Mouse (Mus musculus) activated CD4-positive, CD25-positive, alpha-beta regulatory T cell, adult 4 months (primary cell): ENCODE measurements around the gene Phkg2. TPM values are rescaled to one million over a fixed set of nuclear protein-coding genes. Genes with fewer than 3 reads are reported as not detected.
"Not testable (repeated sequence)": the region's sequence is repeated elsewhere in the genome, so short reads cannot be mapped to it uniquely, and the experiment has no call there.

Experiments
- ATAC-seq: one replicate; pipeline ENCODE4 v1.8.0; 2017
- polyA plus RNA-seq, 2 experiments: library from polyadenylated mRNA; unstranded; fragments of 100-300 nt; shearing (Covaris generic); gene quantifications; one replicate each; pipeline ENCODE4 v1.2.1; 2017

Gene Phkg2
- polyA plus RNA-seq, 2 experiments from 2014 or later: 73.7 to 85.5 TPM

DNA sequence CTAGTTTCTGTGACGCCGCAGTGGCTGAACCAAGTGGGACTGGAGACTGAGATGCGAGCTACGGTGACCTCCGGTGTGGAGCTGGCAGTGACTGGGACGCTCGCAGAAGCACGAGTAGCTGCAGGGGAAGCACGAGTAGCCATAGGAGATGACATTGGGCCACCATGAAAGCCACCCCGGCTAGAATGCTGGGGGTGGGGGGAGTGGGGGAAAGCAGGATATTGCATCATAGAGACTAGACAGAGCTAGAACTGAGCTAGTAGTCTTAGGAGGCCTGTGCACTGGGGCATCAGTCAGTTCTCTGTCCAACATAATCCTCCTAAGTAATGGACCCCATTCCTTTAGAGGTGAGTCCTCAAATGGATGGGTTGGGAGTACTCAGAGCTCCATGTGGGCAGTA lies 31.1 kb downstream of the Phkg2 start:
- no peak for ATAC-seq

GRCm38 (mm10) chr7:127607150-127607549 lies 34.0 kb downstream of the Phkg2 start:
- ATAC-seq: no peak

- no peak for ATAC-seq
Measured at GRCm38 (mm10) chr7:127611011-127611410, 37.9 kb downstream of the Phkg2 start.

- no peak for ATAC-seq
Measured at GRCm38 (mm10) chr7:127611561-127611960, 38.4 kb downstream of the Phkg2 start.

DNA sequence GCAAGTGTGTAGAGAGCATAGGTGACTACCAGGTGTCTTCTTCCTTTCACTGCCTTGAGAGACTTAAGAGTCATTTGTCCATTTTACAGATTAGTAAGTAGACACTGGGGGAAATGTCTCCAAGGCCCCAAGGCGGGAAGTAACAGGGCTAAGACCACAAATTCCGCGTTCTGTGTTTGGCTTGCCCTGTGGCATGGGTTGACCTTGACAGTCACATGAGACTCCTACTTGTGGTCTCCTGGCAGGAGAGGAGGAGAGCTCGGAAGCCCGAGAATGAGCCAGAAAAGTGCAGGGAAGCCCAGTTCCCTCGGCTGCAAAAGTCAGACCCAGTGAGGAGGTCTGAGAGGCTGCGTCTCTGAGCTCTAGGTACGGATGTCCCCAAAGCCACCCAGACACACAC lies 40.4 kb downstream of the Phkg2 start:
- no peak for ATAC-seq

GRCm38 (mm10) chr7:127614091-127614490 lies 41.0 kb downstream of the Phkg2 start:
- no peak for ATAC-seq

DNA sequence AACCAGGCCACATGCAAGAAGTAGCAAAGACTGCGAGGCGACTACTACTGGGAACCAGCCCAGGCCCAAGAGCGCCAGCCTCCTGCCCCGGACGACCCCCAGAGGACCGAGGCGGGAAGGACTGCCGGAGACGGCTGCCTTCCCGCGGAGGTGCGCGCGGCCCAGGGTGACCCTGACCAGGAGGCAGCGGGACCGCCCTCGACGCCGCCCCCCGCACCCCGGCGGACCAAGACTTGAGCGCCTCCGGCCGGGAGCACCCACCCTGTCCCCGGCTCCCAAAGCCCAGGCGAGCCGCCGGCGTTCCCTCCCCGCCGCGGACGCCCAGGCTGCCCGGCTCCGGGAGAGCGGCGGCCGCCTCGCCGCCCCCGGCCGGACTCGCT lies 41.4 kb downstream of the Phkg2 start:
- ATAC-seq: no peak

DNA sequence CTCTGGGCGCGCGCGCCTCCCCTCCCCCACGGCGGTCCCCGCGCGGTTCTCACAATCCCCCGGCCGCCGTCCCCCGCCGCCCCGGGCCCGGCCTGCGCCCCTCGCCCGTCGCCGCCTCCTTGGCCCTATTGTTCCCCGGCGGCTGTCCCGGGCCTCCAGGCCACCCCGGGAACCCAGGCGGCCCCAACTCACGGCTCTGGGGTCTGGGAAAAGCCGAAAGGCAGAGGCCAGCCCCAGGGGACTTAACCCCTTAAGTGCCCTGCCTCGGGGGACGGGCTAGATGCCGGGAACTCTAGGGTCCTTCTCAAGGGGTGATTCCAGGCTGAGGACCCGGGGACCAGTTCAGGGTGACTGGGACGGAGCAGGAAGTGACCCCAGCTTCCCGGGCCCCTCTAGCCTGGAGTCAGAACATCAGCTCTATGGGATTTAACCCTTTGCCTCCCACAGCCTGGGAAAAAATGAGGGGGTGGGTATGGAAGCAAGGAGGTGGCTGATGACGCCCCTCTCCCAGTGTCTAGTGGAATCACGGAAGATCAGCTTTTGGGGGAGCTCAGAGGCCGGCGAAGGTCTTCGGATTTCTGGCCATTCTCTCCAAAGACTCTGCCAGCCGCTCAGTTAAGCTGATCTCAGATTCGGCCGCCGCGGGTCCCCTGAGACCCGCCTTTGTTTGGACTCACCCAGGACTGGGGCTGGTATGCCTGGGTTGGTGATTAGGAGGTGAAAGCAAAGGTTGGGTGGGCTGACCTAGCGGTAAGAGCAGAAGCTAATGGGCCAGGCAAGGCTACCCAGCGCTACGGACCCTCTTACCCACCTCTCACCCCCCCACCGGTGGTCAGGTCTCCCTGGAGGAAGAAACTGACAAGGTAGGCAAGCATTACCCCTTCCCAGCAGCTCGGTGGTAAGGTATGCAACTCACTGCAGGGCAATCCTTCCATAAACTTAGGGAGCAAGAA lies 42.0 kb downstream of the Phkg2 start, which contains the start of gene Zfp629:
Zfp629 (minus strand) TSS at position 907 of the 953 bp plus-strand sequence.
- ATAC-seq: no peak

GRCm38 (mm10) chr7:127616336-127616735 lies 43.2 kb downstream of the Phkg2 start:
- ATAC-seq: no peak

DNA sequence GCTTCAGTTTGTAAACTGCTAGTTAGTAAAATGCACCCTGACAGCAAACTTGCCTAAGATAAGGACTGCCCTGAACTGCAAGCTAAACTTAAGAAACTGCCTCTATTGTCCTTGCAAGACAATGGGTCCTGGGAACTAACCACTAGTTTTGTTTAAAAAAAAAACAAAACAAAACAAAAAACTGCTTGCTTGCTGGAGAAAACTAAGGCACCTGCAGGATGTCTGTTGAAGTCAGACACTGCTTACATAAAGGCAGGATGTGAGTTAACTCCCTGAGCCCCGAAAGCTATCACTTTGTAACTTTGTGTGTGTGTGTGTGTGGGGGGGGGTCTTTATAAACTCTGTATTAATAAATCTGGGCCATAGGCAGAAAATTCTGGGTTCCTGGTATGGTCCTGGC lies 43.7 kb downstream of the Phkg2 start:
- no peak for ATAC-seq

- ATAC-seq: no peak
Measured at GRCm38 (mm10) chr7:127617962-127618361, 44.8 kb downstream of the Phkg2 start.

- not testable (repeated sequence) for ATAC-seq
Measured at GRCm38 (mm10) chr7:127618402-127618801, 45.3 kb downstream of the Phkg2 start.

DNA sequence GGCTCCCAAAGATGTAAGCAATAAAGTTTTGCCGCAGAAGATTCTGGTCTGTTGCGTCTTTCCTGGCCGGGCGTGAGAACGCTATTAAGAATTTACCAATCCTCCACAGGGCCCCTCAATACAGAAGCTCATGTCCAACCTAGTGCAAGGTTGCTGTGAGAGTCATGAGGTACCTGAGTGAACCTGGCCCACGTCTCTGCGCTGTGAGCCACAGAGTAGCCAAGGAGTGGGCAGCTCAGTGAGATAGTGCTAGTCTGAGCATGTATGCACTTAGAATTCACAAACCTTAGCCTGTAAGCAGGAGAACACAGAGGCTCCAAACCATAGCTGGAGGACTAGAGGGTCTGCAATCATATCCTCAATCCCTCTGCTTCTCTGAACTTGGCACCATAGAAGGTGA lies 52.9 kb downstream of the Phkg2 start:
- no peak for ATAC-seq

- no peak for ATAC-seq
Measured at GRCm38 (mm10) chr7:127626471-127626870, 53.3 kb downstream of the Phkg2 start.

DNA sequence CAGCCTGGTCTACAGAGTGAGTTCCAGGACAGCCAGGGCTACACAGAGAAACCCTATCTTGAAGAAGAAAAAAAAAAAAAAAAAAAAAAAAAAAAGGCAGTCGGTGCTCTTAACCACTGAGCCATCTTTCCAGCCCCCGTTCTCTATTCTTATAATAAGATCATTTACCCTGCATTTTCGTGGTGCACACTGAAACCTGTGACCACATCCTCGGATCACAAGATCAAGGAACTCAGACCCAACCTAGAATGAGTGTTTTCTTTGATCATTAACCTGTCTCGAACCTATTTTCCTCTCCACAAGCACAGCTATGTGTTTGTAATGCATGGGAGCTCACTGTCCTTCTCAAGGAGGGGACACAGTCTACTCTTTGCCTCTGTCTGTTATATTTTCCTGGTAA lies 55.5 kb downstream of the Phkg2 start:
- ATAC-seq: peak; percentile 97

GRCm38 (mm10) chr7:127631416-127631815 lies 58.3 kb downstream of the Phkg2 start:
- ATAC-seq: no peak

Other genes with a start within 250 kb of the Phkg2 start
- gene Zfp768, start 227.8 kb upstream of the Phkg2 start, polyA plus RNA-seq: under 1 TPM in 1 of 2 experiments, not detected in 1; 0.19 TPM
- 10 to 100 TPM in 1 of 2 experiments, 1 to 10 TPM in 1; 9.9 to 11.2 TPM for gene Zfp747, start 197.3 kb upstream of the Phkg2 start, polyA plus RNA-seq
- 1 to 10 TPM; 7.4 to 8.9 TPM for gene 9130019O22Rik, start 186.2 kb upstream of the Phkg2 start, polyA plus RNA-seq
- 1 to 10 TPM; 4.0 to 6.1 TPM for gene E430018J23Rik, start 179.7 kb upstream of the Phkg2 start, polyA plus RNA-seq
- gene Zfp764, start 166.5 kb upstream of the Phkg2 start, polyA plus RNA-seq: 1 to 10 TPM; 5.7 to 8.3 TPM
- 10 to 100 TPM; 22.5 to 25.5 TPM for gene Zfp688, start 151.3 kb upstream of the Phkg2 start, polyA plus RNA-seq
- gene Zfp689, start 124.2 kb upstream of the Phkg2 start, polyA plus RNA-seq: 1 to 10 TPM; 3.3 to 5.4 TPM
- gene Prr14, start 113.7 kb upstream of the Phkg2 start, polyA plus RNA-seq: 100 to 1,000 TPM; 137 to 165 TPM
- 10 to 100 TPM; 17.9 to 25.0 TPM for gene Fbrs, start 94.1 kb upstream of the Phkg2 start, polyA plus RNA-seq
- gene Srcap, start 61.4 kb upstream of the Phkg2 start, polyA plus RNA-seq: 10 to 100 TPM in 1 of 2 experiments, 1 to 10 TPM in 1; 8.1 to 10.9 TPM
- gene Gm42715, start 53.8 kb upstream of the Phkg2 start, polyA plus RNA-seq: 10 to 100 TPM; 19.2 to 20.0 TPM
- 10 to 100 TPM; 52.4 to 58.5 TPM for gene Tmem265, start 11.9 kb upstream of the Phkg2 start, polyA plus RNA-seq
- 1 to 10 TPM in 1 of 2 experiments, under 1 TPM in 1; 0.57 to 1.4 TPM for gene Ccdc189, start 15.3 kb downstream of the Phkg2 start, polyA plus RNA-seq
- 10 to 100 TPM; 25.3 to 26.1 TPM for gene Rnf40, start 15.4 kb downstream of the Phkg2 start, polyA plus RNA-seq
- gene Zfp629, start 42.5 kb downstream of the Phkg2 start, polyA plus RNA-seq: under 1 TPM in 1 of 2 experiments, not detected in 1; 0.18 TPM
- gene Bcl7c, start 135.6 kb downstream of the Phkg2 start, polyA plus RNA-seq: 1 to 10 TPM; 4.2 to 6.2 TPM
- gene Ctf1, start 139.4 kb downstream of the Phkg2 start, polyA plus RNA-seq: not detected
- not detected for gene Ctf2, start 158.8 kb downstream of the Phkg2 start, polyA plus RNA-seq
- under 1 TPM; 0.36 to 0.83 TPM for gene Fbxl19, start 171.2 kb downstream of the Phkg2 start, polyA plus RNA-seq
- gene Orai3, start 196.5 kb downstream of the Phkg2 start, polyA plus RNA-seq: 10 to 100 TPM; 11.3 to 12.2 TPM
- gene Setd1a, start 203.3 kb downstream of the Phkg2 start, polyA plus RNA-seq: 1 to 10 TPM; 6.3 to 7.4 TPM
- not detected for gene Gm49388, start 212.3 kb downstream of the Phkg2 start, polyA plus RNA-seq
- 1 to 10 TPM; 5.2 to 5.7 TPM for gene Hsd3b7, start 227.3 kb downstream of the Phkg2 start, polyA plus RNA-seq